Mouse (Mus musculus) urinary bladder, adult 18-20 months (tissue): ENCODE results near the gene Meox2.
"Not testable (repeated sequence)": the region's sequence is repeated elsewhere in the genome, so short reads cannot be mapped to it uniquely, and the experiment has no call there.

Experiments used
- DNase-seq, 2 experiments: peaks; one replicate each; pipeline ENCODE4 v3.0.0; 2022; ENCODE audit warnings: low spot score in 2 of 2, mixed read lengths in 2 of 2

The Meox2 gene

GRCm38 (mm10) chr12:37108390-37108738 is at the start of gene Meox2:
TSS of gene Meox2 (plus strand) at chr12:37108540.
- DNase-seq = peak; percentile 0 to 4

- DNase-seq = no peak
Observed at GRCm38 (mm10) chr12:37072636-37073035, 35.7 kb upstream of the Meox2 start.

- no peak for DNase-seq
Observed at GRCm38 (mm10) chr12:37077308-37077707, 31.0 kb upstream of the Meox2 start.

- not testable (repeated sequence) for DNase-seq
Observed at GRCm38 (mm10) chr12:37080005-37080404, 28.3 kb upstream of the Meox2 start.

- DNase-seq = no peak
Observed at GRCm38 (mm10) chr12:37106541-37106940, 1.8 kb upstream of the Meox2 start.

- DNase-seq = no peak
Observed at GRCm38 (mm10) chr12:37107150-37107549, 1.2 kb upstream of the Meox2 start.

- no peak for DNase-seq
Observed at GRCm38 (mm10) chr12:37107713-37108389, 489 bp upstream of the Meox2 start.

- peak in 1 of 2 experiments; percentile 15 for DNase-seq
Observed at GRCm38 (mm10) chr12:37108819-37109473, 606 bp downstream of the Meox2 start.

- DNase-seq = no peak
Observed at GRCm38 (mm10) chr12:37109474-37110012, 1.2 kb downstream of the Meox2 start.

- DNase-seq = no peak
Observed at GRCm38 (mm10) chr12:37110977-37111376, 2.6 kb downstream of the Meox2 start.

GRCm38 (mm10) chr12:37119246-37119645 is 10.9 kb downstream of the Meox2 start:
- DNase-seq = no peak

- DNase-seq = no peak
Observed at GRCm38 (mm10) chr12:37123763-37124162, 15.4 kb downstream of the Meox2 start.

GRCm38 (mm10) chr12:37142080-37142703 is 33.9 kb downstream of the Meox2 start:
- no peak for DNase-seq

GRCm38 (mm10) chr12:37143879-37144278 is 35.5 kb downstream of the Meox2 start:
- no peak for DNase-seq

- DNase-seq = no peak
Observed at GRCm38 (mm10) chr12:37167742-37168141, 59.4 kb downstream of the Meox2 start.

- DNase-seq = no peak
Observed at GRCm38 (mm10) chr12:37173324-37173723, 65.0 kb downstream of the Meox2 start.

- DNase-seq = no peak
Observed at GRCm38 (mm10) chr12:37183689-37184088, 75.3 kb downstream of the Meox2 start.

GRCm38 (mm10) chr12:37188940-37189488 is 80.7 kb downstream of the Meox2 start:
- DNase-seq = no peak
